Mouse (Mus musculus) lung, postnatal 10 days (tissue): ENCODE data around the gene Fam149a.

ENCODE experiments used
- DNase-seq: peaks from one replicate; pipeline ENCODE4 v3.0.0; 2021

Gene Fam149a

DNA sequence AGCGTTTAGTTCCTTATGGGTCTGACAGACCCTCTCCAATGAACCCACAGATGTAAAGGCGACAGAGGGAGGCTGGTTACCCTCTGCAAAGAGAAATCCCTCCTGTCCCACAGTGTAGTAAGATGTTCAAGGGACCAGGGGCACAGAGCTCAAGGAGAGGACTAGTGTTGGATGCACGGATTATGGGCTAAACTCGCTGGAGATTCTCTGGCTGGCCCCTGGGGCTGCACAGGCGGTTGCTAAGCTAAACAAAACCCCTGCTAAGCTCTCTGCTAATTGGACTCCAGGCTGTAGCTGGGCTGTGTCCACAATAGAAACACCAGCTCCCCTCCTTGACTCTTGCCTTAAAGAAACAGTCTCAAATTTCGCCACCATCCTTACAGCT, at the start of gene Fam149a:
TSS of gene Fam149a (minus strand) at position 329 of the 385 bp plus-strand sequence.
- DNase-seq = no peak

DNA sequence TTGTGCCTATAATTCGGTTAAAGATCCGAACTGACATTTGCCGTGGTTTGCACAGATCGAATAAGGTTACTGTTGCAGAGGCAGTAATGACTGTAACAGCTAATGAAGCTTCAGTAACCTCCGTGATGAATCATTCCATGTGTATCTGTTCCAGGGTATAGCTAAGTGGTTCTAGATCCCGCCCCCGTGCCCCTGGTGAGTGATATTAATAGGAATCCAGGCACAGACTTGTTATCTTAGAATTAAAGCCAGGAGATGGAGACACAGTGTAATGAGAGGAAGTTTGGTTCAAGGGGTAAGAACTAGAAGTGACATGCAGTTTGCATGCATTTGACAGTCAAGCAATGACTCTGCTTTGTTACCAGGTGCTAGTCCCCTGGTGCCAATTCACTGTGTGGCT, 38.1 kb upstream of the Fam149a start:
- no peak for DNase-seq

DNA sequence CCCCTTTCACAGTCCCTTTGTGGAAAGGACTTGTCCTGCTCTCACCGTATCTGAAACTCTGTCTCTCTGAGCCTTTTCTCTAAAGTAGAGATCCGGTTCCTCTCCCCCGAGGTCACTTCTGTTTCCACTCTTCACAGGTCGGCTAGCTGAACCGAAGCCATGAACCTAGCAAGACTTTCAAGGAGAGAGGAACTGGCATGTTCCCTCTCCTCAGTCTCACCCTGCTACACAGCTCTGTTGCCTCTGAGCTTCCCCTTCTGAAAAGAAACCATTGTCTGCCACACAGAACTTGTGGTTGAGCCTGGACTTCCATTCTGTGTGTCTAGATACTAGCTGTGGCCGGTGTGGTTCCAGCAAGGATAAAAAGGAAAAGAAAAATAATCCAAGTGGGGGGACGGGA, 32.9 kb upstream of the Fam149a start:
- DNase-seq = no peak

DNA sequence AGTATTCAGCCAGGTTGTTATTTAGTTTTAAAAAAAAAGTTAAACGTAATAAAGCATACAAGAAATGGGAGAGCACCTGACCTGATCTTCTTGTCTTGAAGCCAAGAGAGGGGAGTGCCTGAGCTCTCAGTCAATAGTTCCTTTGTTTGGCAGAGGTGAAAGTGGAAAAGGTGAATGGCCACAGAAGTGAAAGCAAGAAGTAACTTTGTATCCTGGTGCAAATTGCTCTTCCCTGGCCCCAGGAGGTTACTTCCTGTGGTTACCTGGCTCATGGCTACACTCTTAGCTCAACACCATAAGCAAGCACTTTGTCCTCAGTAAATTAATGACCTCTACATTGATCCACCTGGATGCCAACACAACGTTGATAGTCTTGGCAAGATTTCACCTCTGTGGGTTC, 28.8 kb upstream of the Fam149a start, which contains the start of gene Tlr3:
TSS of gene Tlr3 (minus strand) at position 199 of the 400 bp plus-strand sequence.
- peak; percentile 5 for DNase-seq

DNA sequence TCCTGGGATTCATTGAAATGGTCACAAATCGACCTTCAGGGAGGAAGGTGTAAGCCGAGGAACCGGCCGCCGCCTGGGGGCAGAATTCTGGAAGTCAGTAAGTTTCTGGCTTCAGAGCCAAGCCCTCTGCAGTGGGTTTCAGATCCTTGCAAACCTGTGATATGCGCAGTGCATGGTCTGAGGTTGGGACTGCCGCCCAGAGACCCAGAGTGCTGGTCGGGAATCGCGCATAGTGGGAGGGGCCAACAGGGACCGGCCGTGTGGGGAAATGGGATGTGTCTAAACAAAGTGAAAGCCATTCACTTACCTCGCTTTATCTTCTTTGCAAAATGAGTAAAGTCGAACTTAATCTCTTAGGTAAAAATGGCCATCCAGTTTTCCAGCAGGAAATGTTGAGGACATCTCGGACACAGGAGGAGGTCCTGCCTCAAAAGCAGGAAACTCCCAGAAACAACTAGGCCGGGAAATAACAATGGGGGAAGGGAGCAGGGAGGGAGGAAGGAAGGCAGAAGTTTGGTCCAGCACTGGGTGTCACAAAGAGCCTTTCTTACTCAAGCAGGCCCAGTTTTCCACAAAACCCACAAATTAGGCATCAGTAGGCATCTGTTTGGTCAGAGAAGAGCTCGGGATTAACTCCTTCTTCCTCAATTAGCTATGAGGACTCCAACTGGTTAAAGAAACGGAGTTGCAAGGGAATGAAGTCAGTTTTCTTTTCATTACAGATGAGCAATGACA, 28.2 kb upstream of the Fam149a start:
- peak; percentile 85 for DNase-seq

DNA sequence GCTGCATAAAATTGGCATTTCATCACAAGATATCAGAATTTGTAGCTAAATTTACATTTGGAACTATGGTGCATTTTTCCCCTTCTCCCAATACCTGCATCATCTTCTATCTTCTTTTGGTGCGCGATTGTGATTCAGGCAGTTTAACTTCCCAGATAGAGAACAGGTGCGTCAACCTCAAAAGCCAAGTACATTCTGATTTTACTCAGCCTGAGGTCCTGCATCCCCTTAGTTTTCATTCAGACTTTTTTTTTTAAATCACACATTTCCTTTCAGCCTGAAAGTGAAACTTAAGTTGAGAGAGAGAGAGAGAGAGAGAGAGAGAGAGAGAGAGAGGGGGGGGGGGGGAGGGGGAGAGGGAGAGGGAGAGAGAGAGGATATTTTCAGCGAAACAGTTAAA, 27.6 kb upstream of the Fam149a start:
- DNase-seq = no peak

DNA sequence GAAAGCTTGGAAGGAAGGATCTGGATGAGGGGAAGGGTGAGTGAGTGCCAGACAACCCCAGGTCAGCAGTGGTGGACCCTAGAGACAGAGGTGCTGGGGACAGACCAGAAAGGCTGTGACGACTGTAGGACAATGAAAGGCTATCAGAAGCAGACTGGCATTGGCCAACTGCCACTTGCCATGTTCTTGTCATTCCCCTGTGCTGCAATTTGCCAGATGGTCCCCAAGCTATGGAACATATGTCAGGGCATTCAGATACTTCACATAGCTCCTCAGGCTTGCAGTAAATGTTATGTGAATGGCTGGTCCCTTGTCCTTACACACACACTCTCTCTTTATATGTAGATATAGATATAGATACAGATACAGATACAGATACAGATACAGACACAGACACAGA, 1.2 kb upstream of the Fam149a start:
- no peak for DNase-seq

DNA sequence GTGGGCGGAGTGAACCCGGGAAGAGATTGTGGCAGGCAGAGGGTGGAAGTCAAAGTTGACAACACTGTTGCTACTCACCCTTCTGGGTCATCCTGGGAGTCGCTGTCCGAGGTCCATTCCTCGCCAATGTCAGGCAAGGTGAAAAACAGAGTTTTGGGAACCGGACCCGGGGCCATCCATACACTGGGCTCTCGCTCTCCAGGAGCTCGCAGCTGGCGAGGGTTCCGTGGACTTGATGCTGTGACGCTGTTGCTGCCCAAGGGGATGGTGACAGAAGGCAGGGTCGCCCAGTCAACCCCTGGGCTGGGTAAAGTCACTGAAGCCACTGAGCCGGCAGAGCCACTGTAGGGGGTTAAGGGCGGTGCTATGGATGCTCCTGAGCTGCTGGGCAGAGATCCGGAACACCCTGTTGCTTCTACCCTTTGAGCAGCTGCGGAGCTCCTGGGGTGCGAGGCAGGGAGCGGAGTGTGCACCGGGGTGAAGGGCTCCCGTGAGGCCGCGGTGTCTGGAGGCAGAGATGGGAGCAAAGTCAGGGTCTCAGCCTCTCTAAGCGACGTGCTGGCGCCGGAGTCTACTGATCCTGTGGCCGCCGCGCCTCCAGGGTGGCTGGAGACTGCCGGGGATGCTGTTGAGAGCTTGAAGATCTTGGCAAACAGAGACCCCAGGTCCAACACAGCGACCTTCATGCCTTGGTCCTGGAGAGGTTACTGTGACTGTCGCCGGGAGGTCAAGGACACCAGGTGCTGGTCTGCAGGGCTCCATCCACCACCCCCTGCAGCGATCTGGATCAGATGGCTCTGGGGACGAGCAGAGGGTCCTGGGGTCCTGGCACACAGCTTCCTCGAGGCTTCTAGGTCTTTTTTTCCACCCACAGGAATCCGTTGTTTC, 772 bp downstream of the Fam149a start:
- no peak for DNase-seq

DNA sequence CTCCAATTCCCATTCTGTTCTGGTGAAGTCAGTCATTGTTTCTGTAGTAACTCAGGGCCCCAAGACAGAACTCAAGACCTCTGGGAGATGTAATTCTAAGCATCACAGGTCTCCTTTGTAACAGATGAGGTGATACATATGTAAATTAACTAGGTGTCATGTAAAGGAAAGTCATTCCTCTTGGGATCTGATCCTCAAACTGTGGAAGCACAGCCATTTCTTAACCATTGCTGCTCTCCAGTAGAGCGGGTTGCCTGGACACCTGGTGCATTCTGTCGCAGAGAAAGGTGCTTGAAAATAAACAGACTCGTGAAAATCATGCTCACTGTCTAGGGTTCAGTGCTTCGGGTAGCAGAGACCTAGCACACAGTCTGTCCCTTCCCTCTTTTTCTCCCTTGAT, 1.5 kb downstream of the Fam149a start:
- DNase-seq = no peak

DNA sequence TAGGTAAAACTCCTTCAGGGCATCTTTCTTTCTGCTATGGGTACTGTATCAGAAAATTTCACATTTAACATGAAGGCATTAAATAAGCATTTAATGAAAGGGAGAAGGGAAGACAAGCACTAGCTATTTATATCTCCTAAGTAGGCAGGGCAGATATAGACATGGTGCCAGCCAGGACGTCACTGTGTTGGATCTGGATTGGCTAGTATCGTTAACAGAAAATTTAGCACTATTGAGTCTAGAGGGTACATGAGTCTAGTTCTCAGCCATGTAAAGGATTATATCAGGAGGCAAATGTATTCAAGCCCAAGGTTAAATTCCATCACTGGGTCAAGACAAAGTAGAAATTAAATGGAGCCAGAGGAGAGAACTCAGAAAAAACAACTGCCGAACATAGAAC, 8.0 kb downstream of the Fam149a start:
- no peak for DNase-seq

DNA sequence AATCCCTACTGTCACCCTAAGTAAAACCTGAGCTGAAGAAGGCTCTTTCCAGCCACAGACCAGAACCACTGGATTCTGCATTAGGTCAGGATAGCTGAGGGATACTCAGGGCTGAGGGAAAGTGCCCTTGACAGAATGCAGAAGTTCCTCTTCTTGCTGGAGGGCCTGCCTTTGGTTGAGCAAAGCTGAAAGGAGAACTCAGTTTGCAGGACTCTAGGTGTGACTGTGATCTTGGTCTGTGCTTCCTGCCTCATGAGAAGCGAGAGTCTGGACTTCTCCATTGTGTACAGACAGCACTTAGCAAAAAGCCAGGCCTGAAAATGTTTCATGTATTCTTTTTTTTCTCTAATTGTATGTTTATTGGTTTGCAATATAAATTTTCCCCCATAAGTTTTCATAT, 14.9 kb downstream of the Fam149a start:
- DNase-seq = no peak

DNA sequence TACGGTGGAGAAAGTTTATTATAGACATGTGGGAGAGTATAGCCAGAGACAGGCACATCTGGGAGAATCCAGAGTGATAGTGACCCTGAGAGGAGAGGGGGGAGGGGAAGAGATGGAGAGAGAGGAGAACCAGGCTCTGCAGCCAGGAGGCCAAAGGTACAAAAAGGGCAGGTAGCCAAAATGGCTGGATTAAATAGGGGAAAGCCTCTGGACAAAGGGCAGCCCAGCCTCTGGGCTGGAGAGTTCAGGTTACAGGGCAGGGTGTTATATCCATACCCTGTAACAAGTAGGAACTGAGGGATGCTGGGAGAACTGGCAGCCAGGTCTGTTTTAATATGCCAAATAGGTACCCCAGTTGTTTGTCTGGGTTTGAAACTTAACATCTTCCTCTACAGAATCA, 18.9 kb downstream of the Fam149a start:
- no peak for DNase-seq

DNA sequence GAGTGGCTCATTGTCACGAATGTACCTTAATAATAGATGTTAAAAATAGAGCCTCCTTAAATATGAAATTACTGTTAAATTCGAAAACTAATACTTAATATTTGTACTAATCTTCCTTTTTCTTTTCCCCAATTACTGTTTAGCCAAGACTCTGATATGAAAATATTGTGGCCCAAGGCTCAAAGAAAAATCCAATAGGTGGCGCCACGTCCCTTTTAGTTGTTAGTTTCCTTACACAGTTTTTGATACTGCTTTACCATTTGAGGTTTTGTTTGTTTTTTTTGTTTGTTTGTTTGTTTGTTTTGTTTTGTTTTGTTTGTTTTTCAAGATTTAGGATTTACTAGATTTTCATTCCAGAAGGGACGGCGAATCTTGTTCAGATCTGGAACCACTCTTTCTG, 19.8 kb downstream of the Fam149a start:
- DNase-seq = peak; percentile 35

DNA sequence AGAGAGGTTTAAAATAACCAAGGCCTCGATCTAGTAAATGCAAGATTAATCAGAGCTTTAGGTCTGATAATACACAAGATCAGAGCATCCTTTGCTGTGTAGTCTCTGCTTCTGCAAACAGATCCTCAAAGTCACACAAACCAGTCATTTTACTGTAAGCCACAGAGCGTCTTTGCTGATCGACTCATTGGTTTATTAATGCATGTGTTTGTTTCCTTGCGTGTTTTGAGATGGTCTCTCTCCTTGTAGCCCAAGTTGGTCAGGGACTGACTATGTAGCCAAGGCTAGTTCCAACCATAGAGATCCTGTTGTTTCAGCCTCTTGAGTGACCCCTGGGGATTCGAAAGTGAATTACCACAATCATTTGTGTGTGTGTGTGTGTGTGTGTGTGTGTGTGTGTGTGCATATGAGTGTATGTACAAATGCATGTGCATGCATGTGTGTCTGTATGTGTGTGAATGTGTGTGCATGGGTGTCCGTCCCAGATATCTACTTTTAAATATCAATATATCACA, 22.9 kb downstream of the Fam149a start:
- DNase-seq = peak; percentile 24

DNA sequence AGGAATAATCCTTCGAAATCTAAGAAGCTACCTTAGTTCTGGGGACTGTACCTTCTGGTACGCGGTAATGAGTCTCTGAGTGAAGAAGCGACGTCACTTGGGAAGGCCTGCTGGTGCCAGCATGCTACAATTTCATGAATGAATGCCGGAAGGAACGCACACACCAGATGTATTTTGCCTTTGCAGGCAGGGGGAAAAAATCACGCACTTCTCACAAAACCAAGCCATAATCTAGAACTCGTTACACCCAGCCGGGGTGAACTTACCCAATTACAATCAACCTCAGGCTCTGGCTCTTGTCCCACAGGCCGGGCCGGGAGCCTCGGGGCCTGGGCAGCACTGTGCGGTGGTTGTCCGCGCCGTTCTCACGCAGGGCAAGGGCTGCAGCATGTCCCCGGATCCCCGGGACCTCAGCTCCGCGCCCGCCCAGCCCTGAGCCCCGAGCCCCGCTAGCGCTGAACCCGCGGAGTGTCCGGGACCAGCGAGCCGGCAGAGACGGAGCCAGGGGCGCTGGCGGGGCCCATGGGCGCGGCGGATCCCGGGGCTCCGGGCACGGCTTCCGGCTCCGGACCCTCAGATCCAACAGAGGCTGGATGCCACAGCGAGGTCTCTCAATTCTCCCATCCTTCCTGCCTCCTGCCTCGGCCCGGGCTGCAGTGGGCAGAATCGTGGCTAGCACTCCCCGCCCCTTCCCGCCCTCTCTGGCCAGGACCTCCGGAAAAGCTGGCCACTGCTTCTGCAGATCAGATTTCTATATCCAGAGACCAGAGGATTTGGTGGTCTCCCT, 23.8 kb downstream of the Fam149a start:
- peak; percentile 65 for DNase-seq

DNA sequence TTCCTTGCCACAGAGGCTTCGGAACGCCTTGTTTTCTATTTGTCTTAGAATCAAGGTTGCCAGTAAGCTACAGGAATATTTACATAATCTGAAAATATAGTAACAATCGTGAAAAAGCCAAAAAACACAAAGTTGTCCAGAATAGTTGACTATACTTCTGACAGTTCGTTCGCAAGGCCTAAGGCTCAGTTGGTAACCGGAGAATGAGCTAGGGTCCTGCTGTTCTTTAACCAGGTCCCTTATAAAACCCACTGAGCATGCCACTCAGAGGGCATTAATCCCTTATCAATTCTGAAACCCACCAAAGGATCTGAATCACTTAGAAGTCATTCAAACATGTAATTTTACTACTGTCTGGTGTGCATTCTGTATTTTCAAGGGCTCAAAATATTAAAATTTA, 26.3 kb downstream of the Fam149a start:
- DNase-seq = no peak

DNA sequence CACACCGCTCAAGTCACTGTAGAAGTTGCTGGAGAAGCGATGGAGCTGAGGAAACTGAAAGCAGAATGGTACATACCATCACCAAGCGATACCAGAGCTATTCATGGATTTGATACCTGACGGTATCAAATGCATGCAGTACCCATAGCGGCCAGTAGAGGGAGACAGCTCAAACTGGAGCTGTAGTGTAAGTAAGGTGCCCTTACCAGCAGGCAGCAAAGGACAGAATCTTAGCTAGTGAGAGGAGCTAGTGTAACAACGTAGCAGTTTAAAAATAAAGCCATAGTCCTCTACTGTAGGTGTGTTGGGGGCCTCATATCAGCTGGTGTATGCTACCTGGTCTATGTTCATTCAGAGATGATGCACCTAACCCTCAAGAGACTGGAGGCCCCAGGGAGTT, 37.1 kb downstream of the Fam149a start:
- peak; percentile 68 for DNase-seq

DNA sequence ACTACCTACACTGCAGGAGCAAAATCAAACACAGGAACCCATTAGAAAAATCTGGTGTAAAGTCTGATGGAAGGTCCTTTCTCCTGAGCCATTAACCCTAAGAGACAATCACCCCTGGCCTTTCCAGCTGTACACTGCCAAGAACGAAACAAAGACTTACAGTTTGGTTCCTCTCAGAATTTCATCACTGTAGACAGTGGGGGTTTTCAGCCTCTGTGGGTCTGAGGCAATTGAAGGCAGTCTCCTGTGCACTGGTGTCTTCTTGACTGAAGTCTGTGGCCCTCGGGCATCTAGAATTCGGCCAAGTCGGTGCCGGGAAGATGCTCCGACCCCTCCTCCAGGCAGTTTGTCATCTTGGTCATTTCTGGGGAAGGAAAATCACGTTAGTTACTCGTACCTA, 37.8 kb downstream of the Fam149a start:
- DNase-seq = no peak

DNA sequence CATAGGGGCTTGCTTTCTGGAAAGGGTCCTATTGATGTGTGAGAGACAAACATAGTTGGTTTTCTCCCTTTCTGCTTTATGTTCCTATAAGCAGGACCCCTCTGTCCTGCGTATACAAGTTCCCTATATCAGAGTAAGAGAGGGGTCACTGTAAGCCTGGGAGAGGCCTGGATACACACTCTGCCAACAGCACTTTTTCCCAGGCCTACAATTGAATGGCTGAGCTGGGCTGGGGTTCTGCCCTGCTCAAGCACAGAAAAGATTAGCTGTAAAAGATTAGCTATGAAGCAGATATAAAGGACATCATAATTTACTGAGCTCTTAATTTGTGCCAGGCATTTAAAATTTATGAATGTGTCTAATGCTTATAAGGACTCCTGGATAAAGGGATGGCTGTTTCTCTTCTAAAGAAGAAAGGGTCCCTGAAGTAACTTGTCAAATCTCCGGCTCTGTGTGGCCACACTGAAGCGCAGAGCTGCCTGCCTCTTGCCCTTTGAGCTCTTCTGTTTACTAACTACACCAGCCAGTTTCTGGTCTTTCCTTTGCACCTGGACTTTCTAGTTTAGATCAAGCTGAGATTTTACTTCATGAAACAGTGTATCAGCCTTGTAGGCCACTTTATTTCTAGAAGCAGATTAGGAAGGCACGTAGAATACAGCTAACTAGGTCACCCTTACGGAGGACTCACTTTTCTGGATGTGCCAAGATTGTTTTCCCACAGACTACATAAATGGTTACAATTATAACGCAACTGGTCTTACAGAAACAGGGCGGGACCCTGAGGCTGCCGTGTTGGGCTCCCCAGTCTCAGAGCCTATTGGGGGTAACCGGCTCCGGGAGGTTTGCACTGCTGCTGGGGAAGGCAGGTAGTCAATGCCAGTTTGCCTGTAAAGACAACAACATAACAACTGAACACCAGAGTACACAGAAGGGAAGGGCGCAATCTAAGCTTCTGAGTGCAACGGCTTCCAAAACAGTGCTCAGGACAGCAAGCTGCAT, 40.2 kb downstream of the Fam149a start:
- DNase-seq = no peak

DNA sequence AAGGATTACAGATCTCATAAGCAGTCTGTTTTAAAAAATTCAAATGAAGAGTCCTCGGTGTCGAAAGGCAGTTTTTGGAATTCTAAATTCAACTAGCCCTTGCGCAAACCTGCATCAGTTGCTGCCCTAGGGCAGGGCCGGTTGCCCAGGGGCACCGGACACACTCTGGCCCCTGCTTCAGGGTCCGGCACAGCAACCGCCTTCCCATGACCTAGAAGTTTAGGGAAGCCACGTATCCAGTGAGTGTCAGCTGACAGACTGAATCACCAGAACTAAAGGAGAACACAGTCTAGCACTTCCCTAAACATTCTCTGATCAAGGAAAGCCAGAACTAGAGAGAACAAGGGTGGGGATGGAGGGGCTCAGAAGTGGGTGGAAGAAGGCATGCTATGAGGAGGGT, 48.6 kb downstream of the Fam149a start:
- DNase-seq = peak; percentile 21

DNA sequence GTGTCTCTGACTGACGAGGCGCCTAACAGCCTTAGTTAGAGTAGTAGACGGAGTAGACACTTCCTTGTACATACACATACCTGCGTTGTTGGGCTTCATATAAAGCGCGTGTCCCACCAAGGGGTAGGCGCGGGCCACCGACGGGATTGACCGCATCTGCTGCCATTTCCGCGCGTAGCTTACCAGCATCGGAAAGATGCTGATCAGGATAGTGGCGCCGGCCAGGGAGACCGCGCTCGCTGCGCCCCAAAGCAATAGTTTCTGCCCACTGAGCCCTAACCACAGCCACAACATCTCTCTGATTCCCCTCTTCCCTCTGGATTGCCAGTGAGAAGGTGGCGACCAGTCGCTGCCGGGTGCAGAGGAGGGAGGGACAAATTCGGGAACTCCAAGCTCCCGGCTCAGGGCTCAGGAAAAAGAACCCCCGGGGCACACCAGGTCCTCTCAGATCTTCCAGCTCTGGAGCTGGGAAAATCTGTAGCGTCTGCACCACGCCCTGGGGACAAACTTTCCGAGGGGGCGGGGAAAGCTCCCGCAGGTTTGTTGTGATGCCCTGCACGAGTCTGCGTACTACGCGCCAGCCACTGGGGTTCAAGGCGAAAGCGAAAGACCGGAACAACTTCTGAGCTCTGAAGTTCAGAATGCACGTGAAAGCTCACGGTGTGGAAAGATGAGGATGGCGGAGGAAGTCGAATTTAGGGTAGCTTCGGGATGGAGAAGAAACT, 49.2 kb downstream of the Fam149a start, which contains the start of gene Cyp4v3:
TSS of gene Cyp4v3 (minus strand) at position 532 of the 725 bp plus-strand sequence.
- DNase-seq = peak; percentile 85
